Mouse (Mus musculus) small intestine, adult 2 months (tissue): ENCODE data around the gene Ankmy2. TPM values are rescaled to one million over a fixed set of nuclear protein-coding genes. Genes with fewer than 3 reads are reported as not detected.

Experiments used
- H3K27ac ChIP-seq: fragments of 200-500 bp; 2 replicates; pipeline ENCODE4 v1.5.1; 2012; ENCODE audit warnings: low read depth, low read length, control low read depth, inconsistent platforms; ENCODE audit not compliant: insufficient read depth
- H3K27me3 ChIP-seq: fragments of 200-500 bp; 2 replicates; pipeline ENCODE4 v1.6.1; 2012; ENCODE audit warnings: mild to moderate bottlenecking, moderate library complexity, low read length, inconsistent platforms; ENCODE audit not compliant: control insufficient read depth, insufficient read depth
- H3K36me3 ChIP-seq: fragments of 200-500 bp; 2 replicates; pipeline ENCODE4 v1.6.1; 2012; ENCODE audit warnings: mild to moderate bottlenecking, low read length, control low read depth, inconsistent platforms; ENCODE audit not compliant: control insufficient read depth, insufficient read depth
- H3K4me1 ChIP-seq: fragments of 200-500 bp; 2 replicates; pipeline ENCODE4 v1.6.1; 2012; ENCODE audit warnings: low read length, inconsistent platforms, mixed read lengths; ENCODE audit not compliant: control insufficient read depth, insufficient read depth, insufficient read length
- H3K4me3 ChIP-seq: fragments of 200-500 bp; 2 replicates; pipeline ENCODE4 v1.5.1; 2012; ENCODE audit warnings: low read depth, mild to moderate bottlenecking, control low read depth, inconsistent platforms, low read length, moderate library complexity
- CTCF ChIP-seq: fragments of 200-500 bp; IDR thresholded peaks from 2 replicates; pipeline ENCODE4 v1.5.1; 2012; ENCODE audit warnings: low read depth, mild to moderate bottlenecking, control low read depth, inconsistent platforms, low read length, moderate library complexity, mixed read lengths; ENCODE audit not compliant: insufficient replicate concordance, insufficient read length; ENCODE audit errors: extremely low read depth
- POLR2A ChIP-seq: fragments of 200-500 bp; IDR thresholded peaks from 2 replicates; pipeline ENCODE4 v1.6.1; 2012; ENCODE audit warnings: low read depth, mild to moderate bottlenecking, control low read depth, inconsistent platforms, low read length, moderate library complexity
- WGBS: fragments of 180-500 bp; shearing (Covaris S2); methylation state at CpG from one replicate; pipeline ENCODE4 v1.1.7; 2018; 5-methylcytosine and 5-hydroxymethylcytosine counted together
- polyA plus RNA-seq: library from polyadenylated mRNA; depleted of rRNA; stranded (reverse); fragments of >200 nt; gene quantifications from 2 replicates; pipeline ENCODE4 v1.2.3, GENCODE M21; 2012

The Ankmy2 gene
- polyA plus RNA-seq, 1 experiment, result 5.5 TPM

DNA sequence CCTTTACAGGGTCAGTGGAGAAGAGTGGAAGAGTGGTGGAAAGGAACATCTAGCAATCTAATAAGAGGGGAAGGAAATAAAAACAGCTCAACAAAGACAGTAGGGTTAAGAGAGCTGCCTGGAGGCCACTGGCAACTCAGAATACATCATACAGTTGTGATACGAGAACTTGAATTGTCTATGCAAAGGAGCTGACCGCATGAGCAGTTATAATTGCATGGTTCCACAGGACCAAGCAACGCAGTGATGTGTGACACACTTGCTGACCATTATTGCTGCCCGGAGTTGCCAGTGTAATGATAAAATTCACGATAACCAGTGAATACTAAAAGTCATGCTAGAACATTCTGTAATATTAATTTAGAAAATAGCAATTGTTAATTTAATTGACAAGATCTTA is 30.9 kb upstream of the Ankmy2 start:
- TF ChIP-seq POLR2A, result no peak
- no peak for TF ChIP-seq CTCF
- no peak overlapping the region for H3K27ac ChIP-seq
- 93% methylated on average over 5 of the region's 5 CpGs for WGBS
- H3K4me1 ChIP-seq, result no peaks in the 10 kb centered on the region
- peaks cover 24% of the 10 kb centered on the region for H3K36me3 ChIP-seq
- no peak overlapping the region for H3K4me3 ChIP-seq
- no peaks in the 10 kb centered on the region for H3K27me3 ChIP-seq

DNA sequence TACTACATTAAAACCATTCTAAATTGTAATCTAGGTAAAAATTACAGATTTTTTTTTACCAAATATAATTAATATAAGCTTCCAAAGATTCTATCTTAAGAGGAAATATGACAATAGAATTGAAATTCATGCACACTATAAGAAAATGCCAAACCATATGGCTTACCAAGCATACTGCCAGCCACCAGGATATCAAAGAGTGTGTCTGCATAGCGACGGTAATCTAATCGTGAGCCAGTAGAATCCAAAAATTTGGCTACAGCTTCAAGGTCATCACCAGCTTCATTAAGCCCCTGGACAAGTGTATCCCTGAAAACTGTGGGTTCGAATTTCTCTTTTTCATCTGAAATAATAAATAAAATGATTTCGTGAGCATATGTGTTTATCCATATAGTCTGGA is 27.1 kb upstream of the Ankmy2 start:
- H3K4me1 ChIP-seq, result no peaks in the 10 kb centered on the region; the same call in 1 of the 2 replicates
- H3K4me3 ChIP-seq, result no peak overlapping the region
- no peaks in the 10 kb centered on the region for H3K27me3 ChIP-seq

DNA sequence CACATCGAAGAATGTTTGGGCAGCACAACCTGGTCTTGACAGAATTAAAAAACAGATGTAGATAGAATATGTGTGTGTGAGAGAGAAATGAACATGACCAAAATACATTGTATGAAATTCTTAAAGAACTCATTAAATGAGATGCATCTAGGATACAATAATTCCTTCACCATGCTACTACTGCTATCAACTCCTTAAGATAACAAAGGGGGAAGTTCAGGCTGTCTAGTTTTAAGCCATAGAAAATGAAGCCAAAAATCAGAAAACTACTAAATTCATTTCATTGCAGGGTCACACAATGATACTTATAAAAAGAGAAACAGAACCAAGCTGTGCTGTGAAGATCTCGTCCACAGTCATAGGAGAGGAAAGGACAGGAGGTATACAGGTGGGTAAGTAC is 24.7 kb upstream of the Ankmy2 start:
- H3K36me3 ChIP-seq, result peaks cover 9% of the 10 kb centered on the region
- 89% methylated on average over 2 of the region's 2 CpGs for WGBS
- H3K4me3 ChIP-seq, result no peak overlapping the region
- no peaks in the 10 kb centered on the region for H3K27me3 ChIP-seq
- no peak overlapping the region for H3K27ac ChIP-seq
- H3K4me1 ChIP-seq, result no peaks in the 10 kb centered on the region; the same call in 1 of the 2 replicates
- TF ChIP-seq CTCF, result no peak
- TF ChIP-seq POLR2A, result no peak

More for the DNA sequence above, 27.1 kb upstream of the Ankmy2 start:
- Histone ChIP-seq H3K36me3 (peaks cover 11% of the 10 kb centered on the region), H3K27ac (no peak overlapping the region)
- WGBS, result 97% methylated on average over 5 of the region's 5 CpGs
- TF ChIP-seq POLR2A, result no peak
- TF ChIP-seq CTCF, result no peak

DNA sequence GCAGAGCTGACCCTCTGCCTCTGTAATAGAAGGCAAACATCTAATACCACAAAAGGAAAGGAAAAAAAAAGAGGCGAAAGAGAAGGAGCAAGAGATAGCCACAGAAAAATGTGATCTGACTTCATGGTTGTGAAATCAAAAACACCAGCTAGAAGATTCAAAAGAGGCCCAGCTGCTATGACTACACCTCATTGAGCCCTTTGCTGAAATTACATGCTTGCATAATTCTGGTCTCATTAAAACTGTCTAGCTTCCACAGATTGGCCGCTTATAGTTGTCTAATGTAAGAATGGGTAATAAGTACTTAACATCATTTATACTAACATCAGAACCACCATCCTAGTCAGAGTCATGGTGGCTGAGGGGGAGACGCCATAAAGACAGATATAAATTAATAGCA is 24.2 kb upstream of the Ankmy2 start:
- WGBS, result 87% methylated on average over 3 of the region's 3 CpGs
- Histone ChIP-seq H3K36me3 (peaks cover 7% of the 10 kb centered on the region), H3K4me1 (no peaks in the 10 kb centered on the region; the same call in 1 of the 2 replicates), H3K27me3 (no peaks in the 10 kb centered on the region), H3K4me3 (no peak overlapping the region), H3K27ac (no peak overlapping the region)
- TF ChIP-seq CTCF (no peak), POLR2A (no peak)

DNA sequence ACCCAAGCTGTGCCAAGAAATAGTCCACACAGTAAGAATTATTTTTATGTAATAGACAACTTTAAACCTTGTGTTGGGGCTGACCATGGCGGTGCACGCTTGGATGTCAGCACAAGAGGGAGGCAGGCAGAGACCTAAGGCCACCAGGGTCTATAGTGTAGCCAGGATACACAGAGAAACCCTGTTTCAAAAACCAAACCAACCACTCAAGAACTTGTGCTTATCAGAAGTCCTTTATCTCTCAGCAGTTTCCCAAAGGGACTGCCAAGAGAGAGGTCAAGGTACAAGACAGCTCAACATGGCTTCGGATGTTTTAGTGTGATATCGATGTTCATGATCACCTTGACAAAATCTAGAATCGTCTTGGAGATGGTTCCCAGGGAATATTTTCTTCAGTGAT is 23.4 kb upstream of the Ankmy2 start:
- no peak for TF ChIP-seq CTCF
- no peak for TF ChIP-seq POLR2A
- Histone ChIP-seq H3K4me3 (no peak overlapping the region), H3K27ac (peak overlapping the region; percentile 67), H3K27me3 (no peaks in the 10 kb centered on the region), H3K4me1 (no peaks in the 10 kb centered on the region; the same call in 1 of the 2 replicates), H3K36me3 (peaks cover 7% of the 10 kb centered on the region)
- WGBS, result 24% methylated on average over 5 of the region's 5 CpGs

DNA sequence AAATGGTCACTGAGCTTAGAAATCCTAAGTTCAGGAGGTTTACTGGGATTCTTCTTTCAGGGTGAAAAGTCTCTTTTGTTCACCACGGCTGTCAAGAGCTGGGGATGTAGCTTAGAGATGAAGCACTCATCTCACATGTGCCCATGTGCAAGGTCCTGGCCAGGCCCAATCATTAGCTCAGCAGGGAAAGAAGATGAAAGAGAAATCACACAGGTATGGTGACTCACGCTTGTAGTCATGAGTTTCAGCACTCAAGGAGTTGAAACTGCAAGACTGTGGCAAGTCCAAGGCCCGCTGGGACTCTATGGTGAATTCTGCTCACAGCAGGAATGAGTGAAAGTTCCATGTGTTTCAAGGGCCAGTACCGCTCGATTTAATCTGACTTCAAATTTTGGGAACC is 22.8 kb upstream of the Ankmy2 start:
- H3K4me3 ChIP-seq, result no peak overlapping the region
- 79% methylated on average over 5 of the region's 5 CpGs for WGBS
- no peak for TF ChIP-seq POLR2A
- no peak for TF ChIP-seq CTCF
- no peaks in the 10 kb centered on the region for H3K27me3 ChIP-seq
- no peaks in the 10 kb centered on the region; the same call in 1 of the 2 replicates for H3K4me1 ChIP-seq
- H3K27ac ChIP-seq, result peak overlapping the region; percentile 54; the same call in 1 of the 2 replicates
- H3K36me3 ChIP-seq, result peaks cover 6% of the 10 kb centered on the region

DNA sequence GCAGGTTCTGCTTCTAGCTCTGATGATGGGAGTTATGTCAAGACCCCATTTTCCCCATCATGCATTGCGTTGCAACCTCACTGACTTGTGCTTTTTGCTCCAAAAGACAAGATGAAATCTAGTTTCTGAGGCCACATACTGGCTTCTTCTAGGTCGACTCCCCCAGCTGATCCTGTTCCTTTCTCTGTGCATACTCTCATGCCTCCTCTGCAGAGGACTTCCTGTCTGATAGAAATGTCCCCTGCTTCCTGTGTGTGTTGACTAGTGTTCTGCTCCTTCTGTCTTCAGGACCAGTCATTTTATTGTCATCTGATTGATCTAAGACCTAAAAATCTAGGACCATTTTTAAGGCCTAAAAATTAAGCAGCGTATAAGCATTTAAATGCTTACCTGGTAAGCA is 21.5 kb upstream of the Ankmy2 start:
- 81% methylated on average over 3 of the region's 3 CpGs for WGBS
- H3K27ac ChIP-seq, result no peak overlapping the region

DNA sequence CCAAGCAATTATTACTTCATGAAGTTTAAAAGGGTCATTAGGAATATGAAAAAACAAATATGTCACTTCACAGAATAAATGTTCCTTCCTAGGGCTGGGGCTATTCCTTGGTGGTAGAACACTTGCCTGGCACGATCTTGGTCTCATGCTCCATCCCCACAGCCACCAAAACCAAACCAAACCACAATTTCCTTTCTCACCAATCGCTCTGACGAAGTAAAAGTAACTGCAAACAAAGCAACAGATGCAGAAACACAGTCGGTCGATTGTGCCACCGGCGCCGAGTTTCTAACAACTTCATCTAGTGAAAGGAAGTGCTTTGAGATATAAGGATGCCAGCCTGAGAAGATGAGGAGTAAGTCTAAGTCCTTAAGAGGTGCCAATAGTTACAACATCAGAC is 20.6 kb upstream of the Ankmy2 start:
- H3K4me3 ChIP-seq, result no peak overlapping the region
- TF ChIP-seq CTCF (no peak), POLR2A (no peak)
- no peaks in the 10 kb centered on the region for H3K27me3 ChIP-seq

More for the DNA sequence above, 21.5 kb upstream of the Ankmy2 start:
- Histone ChIP-seq H3K4me3 (no peak overlapping the region), H3K4me1 (no peaks in the 10 kb centered on the region; the same call in 1 of the 2 replicates), H3K36me3 (no peaks in the 10 kb centered on the region), H3K27me3 (no peaks in the 10 kb centered on the region)
- TF ChIP-seq POLR2A, result no peak
- TF ChIP-seq CTCF, result no peak

More for the DNA sequence above, 20.6 kb upstream of the Ankmy2 start:
- Histone ChIP-seq H3K27ac (no peak overlapping the region), H3K36me3 (no peaks in the 10 kb centered on the region), H3K4me1 (no peaks in the 10 kb centered on the region; the same call in 1 of the 2 replicates)
- 86% methylated on average over 8 of the region's 8 CpGs for WGBS
